Mouse (Mus musculus): ENCODE measurements around the gene Trim8. TPM values are rescaled to one million over a fixed set of nuclear protein-coding genes. Genes with fewer than 3 reads are reported as not detected.

Gene Trim8
- 26.5 and 30.0 TPM in 2 replicates for polyA plus RNA-seq (2016; fragmentation: Nextera tagmentation; extraction: Ambion mirVana)

DNA sequence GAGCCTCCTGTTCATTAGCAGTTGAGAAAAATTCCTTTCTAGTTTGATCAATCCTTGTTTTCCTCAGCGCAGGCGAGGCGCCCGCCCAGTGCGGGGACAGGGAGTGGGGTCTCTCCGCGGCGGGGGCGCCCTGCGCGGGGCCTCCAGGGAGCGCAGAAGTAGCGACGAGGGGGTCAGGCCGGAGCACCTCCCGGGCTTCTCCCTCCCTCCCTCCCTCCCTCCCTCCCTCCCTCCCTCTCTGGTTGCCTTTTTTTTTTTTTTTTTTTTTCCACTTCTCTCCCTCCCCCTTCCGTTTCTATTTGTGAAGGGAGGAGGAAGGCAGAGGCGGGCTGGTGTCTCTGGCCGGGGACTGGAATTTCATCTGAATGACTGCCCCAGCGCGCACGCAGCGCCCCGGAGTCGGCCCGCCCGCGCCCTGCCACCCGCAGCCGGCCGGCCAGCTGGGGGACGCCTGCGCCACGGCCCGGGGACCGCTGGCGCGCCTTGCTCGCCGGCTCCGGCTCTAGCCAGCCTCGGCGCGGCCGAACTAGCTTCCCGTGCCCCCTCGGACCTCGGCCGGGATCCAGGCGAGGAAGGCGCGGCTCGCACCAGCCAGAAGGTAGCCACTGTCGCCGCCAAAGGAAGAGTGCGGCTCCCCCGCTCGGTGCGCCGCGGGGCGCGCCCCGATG lies at the start of gene Trim8:
Trim8 (plus strand) TSS at position 302 of the 668 bp plus-strand sequence.
- Histone ChIP-seq H3K9me3 (no peaks in the 10 kb centered on the region), H3K27me3 (ENCODE audit: insufficient read depth, poor library complexity, severe bottlenecking) (no peaks in the 10 kb centered on the region), H3K4me1 (replicated peaks) (peaks cover 50% of the 10 kb centered on the region), H3K36me3 (peaks cover 30% of the 10 kb centered on the region), H3K4me3 (peak within 1 kb of the TSS; percentile 99), H3K27ac (peak within 1 kb of the TSS; percentile 98)
- WGBS: under 1% methylated on average over 62 of the region's 64 CpGs
- DNase-seq (ENCODE audit: low spot score): peak; percentile 90

GRCm38 (mm10) chr19:46452052-46452827 lies 49.3 kb upstream of the Trim8 start:
- peak; percentile 59 for DNase-seq (ENCODE audit: low spot score)
- Histone ChIP-seq H3K4me3 (no peak overlapping the region), H3K27ac (peak overlapping the region; percentile 31), H3K4me1 (replicated peaks) (peaks cover 79% of the 10 kb centered on the region), H3K27me3 (ENCODE audit: insufficient read depth, poor library complexity, severe bottlenecking) (no peaks in the 10 kb centered on the region), H3K36me3 (peaks cover 68% of the 10 kb centered on the region), H3K9me3 (no peaks in the 10 kb centered on the region)
- WGBS: 41% methylated on average over 10 of the region's 10 CpGs

DNA sequence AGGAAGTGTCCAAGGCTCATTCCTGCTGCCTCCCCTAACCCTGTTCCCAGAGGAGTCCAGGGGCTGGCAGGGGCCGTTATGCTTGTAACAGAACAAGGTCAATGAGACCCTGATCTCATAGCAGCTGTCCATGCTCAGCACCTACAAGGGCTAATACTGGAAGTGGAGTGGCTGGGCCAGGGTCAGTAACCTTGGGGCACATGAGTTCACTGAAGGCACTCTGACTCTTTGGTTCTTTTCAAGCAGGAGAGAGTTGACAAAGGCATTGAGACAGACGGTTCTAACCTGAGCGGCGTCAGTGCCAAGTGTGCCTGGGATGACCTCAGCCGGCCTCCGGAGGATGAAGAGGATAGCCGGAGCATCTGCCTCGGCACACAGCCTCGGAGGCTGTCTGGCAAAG lies 48.6 kb upstream of the Trim8 start:
- Histone ChIP-seq H3K27ac (peak overlapping the region; percentile 31), H3K36me3 (peaks cover 75% of the 10 kb centered on the region), H3K27me3 (ENCODE audit: insufficient read depth, poor library complexity, severe bottlenecking) (no peaks in the 10 kb centered on the region), H3K9me3 (no peaks in the 10 kb centered on the region), H3K4me3 (no peak overlapping the region), H3K4me1 (replicated peaks) (peaks cover 72% of the 10 kb centered on the region)
- no peak for DNase-seq (ENCODE audit: low spot score)
- 82% methylated on average over 9 of the region's 9 CpGs for WGBS

- Histone ChIP-seq H3K4me1 (replicated peaks) (peaks cover 63% of the 10 kb centered on the region), H3K36me3 (peaks cover 89% of the 10 kb centered on the region), H3K4me3 (no peak overlapping the region), H3K9me3 (no peaks in the 10 kb centered on the region), H3K27me3 (ENCODE audit: insufficient read depth, poor library complexity, severe bottlenecking) (no peaks in the 10 kb centered on the region), H3K27ac (peak overlapping the region; percentile 83)
- DNase-seq (ENCODE audit: low spot score): no peak
- 65% methylated on average over 20 of the region's 20 CpGs for WGBS
Observed at GRCm38 (mm10) chr19:46454126-46454880, 47.2 kb upstream of the Trim8 start.

GRCm38 (mm10) chr19:46455032-46455431 lies 46.5 kb upstream of the Trim8 start:
- peaks cover 92% of the 10 kb centered on the region for H3K36me3 ChIP-seq
- peak overlapping the region; percentile 83 for H3K27ac ChIP-seq
- H3K4me1 ChIP-seq (replicated peaks): peaks cover 56% of the 10 kb centered on the region
- H3K4me3 ChIP-seq: 0 out of 2 replicates have a peak overlapping the region, but pooled peaks have one; percentile 4
- no peak for DNase-seq (ENCODE audit: low spot score)
- 60% methylated on average over 1 of the region's 1 CpGs for WGBS
- no peaks in the 10 kb centered on the region for H3K27me3 ChIP-seq (ENCODE audit: insufficient read depth, poor library complexity, severe bottlenecking)
- H3K9me3 ChIP-seq: no peaks in the 10 kb centered on the region

DNA sequence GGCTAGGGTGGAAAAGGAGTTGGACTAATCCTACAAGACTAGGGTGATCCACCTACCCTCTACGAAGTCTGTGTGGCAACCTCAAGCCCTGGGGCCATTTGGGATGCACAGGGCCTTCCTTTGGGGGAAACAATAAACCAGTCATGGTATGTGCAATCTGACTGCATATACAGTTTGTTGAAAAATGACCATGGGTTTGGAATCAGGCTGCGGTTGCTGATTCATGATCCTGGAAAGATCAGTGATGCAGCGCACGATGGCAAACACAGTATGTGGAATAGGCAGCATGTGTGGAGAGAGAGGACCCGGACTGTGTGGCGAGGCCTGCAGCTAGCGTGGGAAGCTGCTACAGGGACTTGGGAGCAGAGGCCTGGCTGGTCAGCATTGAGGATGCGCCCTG lies 45.9 kb upstream of the Trim8 start:
- 94% methylated on average over 8 of the region's 8 CpGs for WGBS
- DNase-seq (ENCODE audit: low spot score): no peak
- peak overlapping the region; percentile 83 for H3K27ac ChIP-seq
- H3K4me3 ChIP-seq: peak overlapping the region; percentile 4; the same call in 1 of the 2 replicates
- no peaks in the 10 kb centered on the region for H3K9me3 ChIP-seq
- H3K27me3 ChIP-seq (ENCODE audit: insufficient read depth, poor library complexity, severe bottlenecking): no peaks in the 10 kb centered on the region
- peaks cover 93% of the 10 kb centered on the region for H3K36me3 ChIP-seq
- peaks cover 56% of the 10 kb centered on the region for H3K4me1 ChIP-seq (replicated peaks)

DNA sequence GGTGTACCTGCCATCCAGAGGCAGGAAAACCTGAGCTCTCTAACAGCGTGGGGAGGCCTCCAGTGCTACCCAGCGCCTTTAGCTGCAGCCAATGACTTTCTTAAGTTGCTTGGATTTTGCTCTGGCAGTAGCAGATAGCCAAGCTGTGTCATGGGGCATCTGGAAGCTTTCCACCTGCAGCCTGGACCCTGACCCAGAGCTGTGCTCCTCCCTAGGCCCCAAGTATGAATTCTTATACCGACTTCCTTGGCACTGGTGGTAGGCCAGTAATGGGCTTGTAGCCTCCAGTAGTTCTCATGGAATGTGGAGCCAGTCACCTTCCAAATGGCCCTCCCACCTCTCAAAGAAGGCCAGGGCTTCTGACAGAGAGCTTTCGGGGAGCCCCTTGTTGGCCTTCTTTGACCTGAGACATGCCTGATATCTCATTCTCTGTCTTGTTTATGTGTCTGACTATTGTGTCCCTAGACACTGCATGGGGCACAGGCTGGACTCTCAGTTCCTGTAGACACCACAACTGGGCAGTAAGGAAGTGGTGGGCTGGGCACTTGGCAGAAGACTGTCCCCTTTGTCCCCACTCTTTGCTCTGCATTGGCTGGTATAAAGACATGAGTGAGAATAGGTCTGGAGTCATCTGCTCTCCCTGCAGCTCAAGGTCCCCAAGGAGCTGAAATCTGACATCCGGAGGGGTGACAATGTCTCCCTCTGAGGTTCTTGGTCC lies 45.3 kb upstream of the Trim8 start:
- H3K4me3 ChIP-seq: no peak overlapping the region
- H3K27ac ChIP-seq: peak overlapping the region; percentile 83
- no peaks in the 10 kb centered on the region for H3K9me3 ChIP-seq
- no peaks in the 10 kb centered on the region for H3K27me3 ChIP-seq (ENCODE audit: insufficient read depth, poor library complexity, severe bottlenecking)
- 95% methylated on average over 5 of the region's 5 CpGs for WGBS
- no peak for DNase-seq (ENCODE audit: low spot score)
- H3K4me1 ChIP-seq (replicated peaks): peaks cover 56% of the 10 kb centered on the region
- H3K36me3 ChIP-seq: peaks cover 93% of the 10 kb centered on the region

- H3K36me3 ChIP-seq: peaks cover 100% of the 10 kb centered on the region
- WGBS: 89% methylated on average over 5 of the region's 5 CpGs
- H3K9me3 ChIP-seq: no peaks in the 10 kb centered on the region
Observed at GRCm38 (mm10) chr19:46457798-46458197, 43.7 kb upstream of the Trim8 start.

GRCm38 (mm10) chr19:46459256-46459655 lies 42.2 kb upstream of the Trim8 start:
- WGBS: 86% methylated on average over 10 of the region's 10 CpGs
- Histone ChIP-seq H3K4me1 (replicated peaks) (peaks cover 27% of the 10 kb centered on the region), H3K9me3 (no peaks in the 10 kb centered on the region), H3K4me3 (no peak overlapping the region), H3K27me3 (ENCODE audit: insufficient read depth, poor library complexity, severe bottlenecking) (no peaks in the 10 kb centered on the region), H3K36me3 (peaks cover 94% of the 10 kb centered on the region), H3K27ac (peak overlapping the region; percentile 17; the same call in 1 of the 2 replicates)
- no peak for DNase-seq (ENCODE audit: low spot score)

More at GRCm38 (mm10) chr19:46457798-46458197, 43.7 kb upstream of the Trim8 start:
- Histone ChIP-seq H3K27ac (no peak overlapping the region; the same call in 1 of the 2 replicates), H3K27me3 (ENCODE audit: insufficient read depth, poor library complexity, severe bottlenecking) (no peaks in the 10 kb centered on the region), H3K4me3 (no peak overlapping the region), H3K4me1 (replicated peaks) (peaks cover 40% of the 10 kb centered on the region)
- DNase-seq (ENCODE audit: low spot score): no peak

DNA sequence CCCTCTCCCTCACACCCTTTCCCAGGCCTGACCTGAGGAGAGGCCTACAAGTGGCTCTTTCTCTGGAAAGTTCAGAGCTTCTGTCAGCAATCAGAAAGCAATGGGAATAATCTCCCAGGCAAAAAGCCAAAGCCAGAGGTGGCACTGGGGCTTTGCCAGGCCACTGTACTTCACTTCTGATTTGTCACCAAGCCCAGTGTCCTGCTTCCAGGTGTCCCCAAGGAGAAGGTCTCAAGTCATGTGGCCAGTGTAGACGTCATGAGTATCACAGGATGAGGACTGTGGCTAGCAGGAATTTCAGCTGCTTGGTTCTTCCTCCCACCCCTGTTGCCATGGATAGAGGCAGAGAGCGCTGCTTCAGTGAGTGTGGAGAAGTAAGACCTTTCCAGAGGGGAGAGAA lies 41.6 kb upstream of the Trim8 start:
- no peak for DNase-seq (ENCODE audit: low spot score)
- WGBS: 88% methylated on average over 2 of the region's 2 CpGs
- Histone ChIP-seq H3K27me3 (ENCODE audit: insufficient read depth, poor library complexity, severe bottlenecking) (no peaks in the 10 kb centered on the region), H3K4me1 (replicated peaks) (peaks cover 20% of the 10 kb centered on the region), H3K36me3 (peaks cover 87% of the 10 kb centered on the region), H3K27ac (peak overlapping the region; percentile 40; the same call in 1 of the 2 replicates), H3K4me3 (no peak overlapping the region), H3K9me3 (no peaks in the 10 kb centered on the region)

DNA sequence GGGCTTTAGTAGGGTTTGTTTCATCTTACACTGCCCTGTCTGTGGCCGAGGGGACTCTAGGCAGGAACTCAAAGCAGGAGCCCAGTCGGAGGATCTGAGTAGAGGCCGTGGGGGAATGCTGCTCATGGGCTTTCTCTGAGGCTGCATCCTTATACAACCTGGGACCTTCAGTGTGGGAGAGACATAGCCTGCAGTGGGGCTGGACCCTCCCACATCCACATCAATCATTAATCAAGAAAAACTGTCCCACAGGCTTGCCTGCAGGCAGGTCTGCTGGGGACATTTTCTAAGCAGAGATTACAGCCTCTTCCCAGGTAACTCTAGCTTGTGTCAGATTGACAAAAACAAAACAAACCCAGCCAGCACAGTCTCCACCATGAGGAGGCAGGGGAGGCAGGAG lies 38.9 kb upstream of the Trim8 start:
- no peaks in the 10 kb centered on the region for H3K9me3 ChIP-seq
- no peaks in the 10 kb centered on the region for H3K27me3 ChIP-seq (ENCODE audit: insufficient read depth, poor library complexity, severe bottlenecking)
- 93% methylated on average over 3 of the region's 3 CpGs for WGBS
- peaks cover 12% of the 10 kb centered on the region for H3K4me1 ChIP-seq (replicated peaks)
- peaks cover 80% of the 10 kb centered on the region for H3K36me3 ChIP-seq
- DNase-seq (ENCODE audit: low spot score): no peak
- H3K27ac ChIP-seq: no peak overlapping the region
- no peak overlapping the region for H3K4me3 ChIP-seq

DNA sequence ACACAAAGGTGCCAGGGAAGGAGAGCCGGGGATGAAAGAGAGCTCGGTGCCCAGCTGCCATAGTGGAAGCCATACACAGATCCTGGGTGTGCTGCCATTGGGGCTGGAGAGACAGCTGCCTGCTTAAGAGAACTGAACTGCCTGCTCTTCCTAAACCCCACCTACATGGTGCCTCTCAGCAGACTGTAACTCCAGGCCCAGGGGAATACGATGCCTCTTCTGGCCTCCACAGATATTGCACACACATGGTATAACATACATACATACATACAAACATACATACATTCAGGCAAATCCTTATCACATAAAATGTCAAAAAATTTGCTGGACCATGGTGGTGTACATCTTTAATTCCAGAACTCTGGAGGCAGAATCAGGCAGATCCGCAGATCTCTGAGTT lies 38.1 kb upstream of the Trim8 start:
- WGBS: 98% methylated on average over 4 of the region's 4 CpGs
- Histone ChIP-seq H3K27me3 (ENCODE audit: insufficient read depth, poor library complexity, severe bottlenecking) (no peaks in the 10 kb centered on the region), H3K36me3 (peaks cover 80% of the 10 kb centered on the region), H3K9me3 (no peaks in the 10 kb centered on the region), H3K4me3 (no peak overlapping the region), H3K27ac (no peak overlapping the region), H3K4me1 (replicated peaks) (peaks cover 12% of the 10 kb centered on the region)
- DNase-seq (ENCODE audit: low spot score): no peak

Measured in hindbrain, embryonic 10.5 days (tissue).